Mouse (Mus musculus) left cerebral cortex, adult 18-20 months (tissue): ENCODE measurements around the gene Tmem94. TPM values are rescaled to one million over a fixed set of nuclear protein-coding genes. Genes with fewer than 3 reads are reported as not detected.
A peak's percentile ranks its signal among the peaks of the same experiment; 100 is the strongest.

Source experiments
- DNase-seq, 2 experiments: peaks; one replicate each; pipeline ENCODE4 v3.0.0; 2021 to 2022; ENCODE audit warnings: low spot score in 2 of 2, mixed read lengths in 1 of 2
- total RNA-seq, 2 experiments: library from RNA; stranded (reverse); gene quantifications; 2 replicates each; pipeline ENCODE4 v1.2.3; 2021

Gene Tmem94
- total RNA-seq, 2 experiments from 2014 or later: 62.9 to 65.2 TPM

DNA sequence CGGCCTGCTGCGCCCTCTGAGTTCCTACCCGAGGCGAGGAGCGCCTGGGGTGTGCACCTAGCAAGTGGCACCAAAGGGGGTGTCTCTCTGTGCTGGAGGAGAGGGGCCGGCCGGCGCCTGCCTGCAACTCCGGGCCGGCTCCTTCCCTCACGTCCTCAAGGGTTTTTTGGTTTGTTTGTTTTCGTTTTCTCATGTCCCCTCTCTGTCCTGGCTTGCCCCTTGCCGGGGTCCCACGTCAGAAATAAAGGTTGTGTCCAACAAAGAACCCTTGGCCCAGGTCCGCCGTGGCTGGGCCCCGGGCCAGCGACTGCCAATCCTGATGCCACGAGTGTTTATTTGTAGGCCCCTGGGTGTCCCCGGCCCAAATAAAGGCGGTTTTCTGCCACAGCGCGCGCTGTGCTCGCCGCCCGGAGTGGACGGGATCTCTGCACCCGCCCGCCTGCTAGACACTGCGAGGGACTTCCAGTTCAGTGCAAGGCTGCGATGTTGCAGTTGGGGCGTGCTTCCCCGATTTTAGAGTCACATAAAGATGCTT lies 441 bp downstream of the Tmem94 start:
- DNase-seq: peak in 1 of 2 experiments; percentile 49

GRCm38 (mm10) chr11:115766356-115766943 lies 1.2 kb downstream of the Tmem94 start:
- DNase-seq: no peak

DNA sequence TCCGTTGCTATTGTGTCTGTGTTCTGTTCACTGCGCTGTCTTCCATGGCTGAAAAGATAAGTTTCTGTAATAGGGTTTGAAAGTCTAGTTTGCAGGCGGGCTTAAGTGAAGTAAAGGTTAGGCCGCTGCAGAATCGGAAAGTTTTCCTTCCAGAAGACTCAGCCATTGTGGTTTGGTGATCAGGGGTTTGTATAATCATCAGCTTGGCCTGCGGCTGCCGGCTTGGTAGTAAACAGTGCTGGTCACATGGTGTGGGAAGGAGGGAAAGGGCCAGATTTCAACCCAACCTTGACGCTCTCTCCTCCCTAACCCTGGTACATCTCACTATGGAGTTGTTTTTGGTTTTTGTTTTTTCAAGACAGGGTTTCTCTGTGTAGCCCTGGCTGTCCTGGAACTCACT lies 1.7 kb downstream of the Tmem94 start:
- no peak for DNase-seq

GRCm38 (mm10) chr11:115768896-115769295 lies 3.7 kb downstream of the Tmem94 start:
- no peak for DNase-seq

DNA sequence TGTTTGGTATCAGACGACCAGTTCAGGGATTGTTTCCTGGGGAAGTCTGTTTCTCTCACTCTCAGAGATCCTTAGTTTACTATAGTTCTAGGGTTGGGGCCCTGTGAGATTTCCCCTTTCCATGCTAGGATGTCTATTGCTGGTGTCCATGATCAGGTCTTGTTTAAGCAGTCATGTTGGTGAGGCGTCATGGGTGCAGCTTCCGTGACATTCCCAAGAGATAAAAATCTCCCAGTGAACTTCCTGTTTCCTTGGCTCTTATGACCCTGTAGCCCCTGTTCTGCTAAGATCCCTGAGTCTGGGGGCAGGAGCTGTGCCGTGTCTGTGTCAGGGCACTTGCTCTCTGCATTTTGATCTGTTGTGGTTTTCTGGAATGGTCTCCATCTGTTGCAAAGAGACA lies 9.4 kb downstream of the Tmem94 start:
- DNase-seq: no peak

- no peak for DNase-seq
Measured at GRCm38 (mm10) chr11:115775821-115776665, 10.8 kb downstream of the Tmem94 start.

GRCm38 (mm10) chr11:115776954-115777353 lies 11.7 kb downstream of the Tmem94 start:
- DNase-seq: no peak

GRCm38 (mm10) chr11:115777487-115778335 lies 12.5 kb downstream of the Tmem94 start:
- DNase-seq: no peak

DNA sequence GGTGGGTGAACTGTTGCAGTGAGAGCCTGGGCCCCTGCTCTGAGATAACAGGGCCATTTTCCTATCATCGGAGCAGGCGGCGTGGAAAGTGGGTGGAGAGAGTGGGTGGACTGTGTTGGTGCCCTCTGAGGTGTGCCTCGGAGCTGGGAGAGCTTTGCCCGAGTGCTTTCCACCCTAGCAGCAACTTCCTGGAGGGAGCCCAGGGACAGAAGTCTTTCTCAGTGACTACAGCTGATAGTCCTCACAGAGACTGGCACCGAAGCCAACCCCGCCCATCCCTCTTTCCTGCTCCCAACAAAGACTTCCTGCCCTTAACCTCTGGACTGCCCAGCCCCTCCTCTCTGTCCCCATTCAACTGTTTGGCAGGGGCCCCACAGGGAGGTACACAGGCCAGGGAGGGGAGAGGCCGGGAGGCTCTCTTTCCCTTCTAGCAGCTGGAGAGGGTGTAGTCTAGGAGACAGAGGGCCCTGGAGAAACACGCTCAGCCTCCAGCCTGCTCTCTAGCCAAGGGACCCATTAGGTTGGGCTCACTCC lies 13.9 kb downstream of the Tmem94 start:
- DNase-seq: peak; percentile 25 to 38

GRCm38 (mm10) chr11:115780141-115781070 lies 15.2 kb downstream of the Tmem94 start:
- peak; percentile 40 to 60 for DNase-seq

DNA sequence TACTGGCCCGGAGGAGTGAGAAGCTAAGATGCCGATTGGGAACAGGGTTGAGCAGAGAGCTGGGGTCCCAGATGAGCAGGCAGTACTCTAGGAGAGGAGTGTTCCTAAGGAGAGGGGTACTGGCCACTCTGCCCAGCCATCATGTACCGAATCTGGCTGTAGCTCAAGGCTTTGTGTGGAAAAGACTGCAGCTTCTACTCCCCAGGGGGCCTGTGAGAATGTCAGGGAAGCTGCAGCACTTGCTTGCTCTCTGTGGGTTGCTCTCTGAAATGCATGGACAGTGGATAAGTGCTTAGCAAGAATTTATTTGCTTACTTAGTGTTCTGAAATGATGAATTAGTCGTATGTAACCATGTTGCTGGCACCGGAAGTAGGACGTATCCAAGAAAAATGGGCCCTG lies 21.2 kb downstream of the Tmem94 start:
- DNase-seq: no peak

DNA sequence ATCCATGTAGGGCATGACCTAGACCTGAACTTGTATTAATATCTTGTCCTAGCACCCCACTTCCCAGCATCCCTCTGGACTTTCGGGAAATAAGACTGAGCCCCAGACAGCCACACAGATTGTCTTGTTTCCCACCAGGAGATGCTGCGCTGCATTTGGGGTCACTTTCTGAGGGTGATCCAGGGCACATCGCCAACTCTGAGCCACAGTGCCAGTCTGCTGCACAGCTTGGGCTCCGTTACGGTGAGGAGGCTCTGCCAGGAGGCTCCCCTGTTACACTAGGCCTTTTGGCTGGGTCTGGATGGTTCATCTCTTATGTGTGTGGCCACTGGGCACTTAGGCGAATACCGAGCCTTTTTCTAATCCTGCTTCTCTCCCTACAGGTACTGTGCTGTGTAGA lies 24.6 kb downstream of the Tmem94 start:
- DNase-seq: no peak

GRCm38 (mm10) chr11:115791919-115792318 lies 26.7 kb downstream of the Tmem94 start:
- DNase-seq: no peak

DNA sequence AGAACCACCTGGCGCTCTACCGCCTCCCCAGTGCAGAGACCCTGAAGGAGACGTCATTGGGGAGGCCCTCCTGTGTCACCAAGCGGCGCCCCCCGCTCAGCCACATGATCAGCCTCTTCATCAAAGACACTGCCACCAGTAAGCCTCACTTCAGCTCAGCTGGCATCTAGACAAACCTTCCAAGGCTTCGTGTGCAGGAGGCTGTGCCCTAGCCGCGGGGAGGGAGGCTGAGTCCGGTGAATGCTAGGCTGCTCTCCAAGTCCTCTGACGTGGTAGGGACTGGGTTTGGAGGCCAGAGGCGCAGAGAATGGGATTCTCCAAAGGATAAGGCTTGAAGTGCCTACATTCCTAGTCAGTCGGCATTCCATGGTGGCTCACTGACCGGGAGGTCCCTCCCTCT lies 27.1 kb downstream of the Tmem94 start:
- no peak for DNase-seq

GRCm38 (mm10) chr11:115796898-115797297 lies 31.7 kb downstream of the Tmem94 start:
- no peak for DNase-seq

- no peak for DNase-seq
Measured at GRCm38 (mm10) chr11:115797665-115798064, 32.4 kb downstream of the Tmem94 start.

DNA sequence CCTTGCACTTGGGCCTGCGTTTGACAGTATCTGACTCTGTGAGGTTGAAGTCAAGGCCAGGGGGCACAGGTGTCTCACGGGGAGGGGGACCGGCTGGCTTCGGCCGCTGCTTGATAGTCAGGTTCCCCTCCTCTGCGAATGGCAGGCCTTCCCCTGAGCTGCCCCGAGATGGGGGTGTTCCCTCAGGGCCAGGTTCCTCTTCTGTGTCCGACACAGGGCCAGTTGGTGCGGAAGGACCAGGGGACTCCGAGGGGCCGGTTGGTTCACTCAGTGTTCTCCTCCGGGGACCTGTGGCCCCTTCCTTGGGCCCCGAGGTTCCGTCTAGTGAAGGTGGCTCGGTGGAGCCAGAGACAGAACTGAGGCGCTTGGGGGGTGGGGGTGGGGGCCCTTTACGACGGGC lies 35.7 kb downstream of the Tmem94 start:
- DNase-seq: no peak

DNA sequence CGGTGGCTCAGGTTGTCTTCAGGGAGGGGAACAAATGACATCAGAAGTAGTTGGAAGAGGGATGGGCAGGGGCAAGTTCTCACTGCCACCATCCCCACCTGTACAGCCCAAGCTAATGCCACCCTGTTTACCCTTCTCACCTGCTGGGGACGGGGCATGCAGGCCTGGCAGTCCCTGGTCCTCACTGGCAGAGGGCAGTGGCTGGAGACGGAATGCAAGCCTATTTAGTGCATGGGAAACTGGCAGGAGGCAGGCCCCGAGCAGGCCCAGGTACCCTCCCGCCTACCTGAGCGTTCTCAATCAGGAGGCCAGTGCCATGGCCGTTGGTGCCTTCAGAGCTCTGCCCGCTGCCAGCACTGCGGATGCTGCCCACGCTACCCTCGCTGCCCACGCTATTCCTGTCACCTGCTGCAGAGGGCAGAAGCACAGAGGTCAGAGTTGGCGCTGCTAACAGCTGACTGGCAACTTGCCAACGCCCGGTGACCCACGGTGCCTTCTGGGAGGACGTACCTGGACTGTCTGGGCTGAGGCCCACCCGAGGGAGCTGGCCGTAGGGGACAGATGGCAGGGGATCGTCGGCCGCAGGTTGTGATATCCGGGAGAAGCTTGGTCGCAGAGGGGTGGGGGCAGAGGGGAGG lies 38.0 kb downstream of the Tmem94 start:
- DNase-seq: no peak

- DNase-seq: no peak
Measured at GRCm38 (mm10) chr11:115805005-115805404, 39.8 kb downstream of the Tmem94 start.

- DNase-seq: no peak
Measured at GRCm38 (mm10) chr11:115806154-115806553, 40.9 kb downstream of the Tmem94 start.
